Mouse (Mus musculus) limb, embryonic 15.5 days (tissue): ENCODE data around the gene Mad1l1. TPM values are rescaled to one million over a fixed set of nuclear protein-coding genes. Genes with fewer than 3 reads are reported as not detected.

ENCODE experiments used
- ATAC-seq: fragments of 200-750 bp; cut with Nextera tagmentation; 2 replicates; pipeline ENCODE4 v1.8.0; 2017; ENCODE audit warnings: low read depth, moderate TSS enrichment; ENCODE audit not compliant: insufficient number of reproducible peaks, low FRiP score, low TSS enrichment
- H3K27ac ChIP-seq: fragments of 300-500 bp; sonication (generic); 2 replicates; pipeline ENCODE4 v1.5.1; 2015; ENCODE audit warnings: moderate library complexity, mild to moderate bottlenecking, inconsistent platforms
- H3K27me3 ChIP-seq: fragments of 300-500 bp; sonication (generic); 2 replicates; pipeline ENCODE4 v1.6.1; 2015; ENCODE audit warnings: inconsistent platforms
- H3K36me3 ChIP-seq: fragments of 300-500 bp; sonication (generic); 2 replicates; pipeline ENCODE4 v1.6.1; 2015; ENCODE audit warnings: inconsistent platforms
- H3K4me1 ChIP-seq: fragments of 300-500 bp; sonication (generic); 2 replicates; pipeline ENCODE4 v1.6.1; 2015; ENCODE audit warnings: inconsistent platforms
- H3K4me2 ChIP-seq: fragments of 300-500 bp; sonication (generic); 2 replicates; pipeline ENCODE4 v1.6.1; 2015; ENCODE audit warnings: mild to moderate bottlenecking, inconsistent platforms
- H3K4me3 ChIP-seq: fragments of 300-500 bp; sonication (generic); 2 replicates; pipeline ENCODE4 v1.5.1; 2015; ENCODE audit warnings: mild to moderate bottlenecking, inconsistent platforms
- H3K9ac ChIP-seq: fragments of 300-500 bp; sonication (generic); 2 replicates; pipeline ENCODE4 v1.6.1; 2015; ENCODE audit warnings: inconsistent platforms
- H3K9me3 ChIP-seq: fragments of 300-500 bp; sonication (generic); 2 replicates; pipeline ENCODE4 v1.6.1; 2016; ENCODE audit warnings: inconsistent platforms
- WGBS: fragments of 180-500 bp; shearing (Covaris S2); methylation state at CpG from one replicate; pipeline ENCODE4 v1.1.7; 2015; 5-methylcytosine and 5-hydroxymethylcytosine counted together
- polyA plus RNA-seq: library from polyadenylated mRNA; unstranded; fragments of >200 nt; fragmentation: Nextera tagmentation; extraction: Ambion mirVana; gene quantifications from 2 replicates; pipeline ENCODE4 v1.2.1, GENCODE M21; 2015

The Mad1l1 gene
- polyA plus RNA-seq, 1 experiment from 2014 or later: 42.9 TPM

GRCm38 (mm10) chr5:139964391-139964790 lies 357.0 kb downstream of the Mad1l1 start:
- ATAC-seq: no peak
- no peak overlapping the region for H3K4me3 ChIP-seq
- 17% methylated on average over 5 of the region's 5 CpGs for WGBS
- H3K27ac ChIP-seq: no peak overlapping the region
- H3K4me1 ChIP-seq: peaks cover 18% of the 10 kb centered on the region
- no peaks in the 10 kb centered on the region for H3K36me3 ChIP-seq
- peaks cover 6% of the 10 kb centered on the region; the same call in 1 of the 2 replicates for H3K27me3 ChIP-seq
- no peaks in the 10 kb centered on the region for H3K9me3 ChIP-seq
- no peak overlapping the region for H3K9ac ChIP-seq
- H3K4me2 ChIP-seq: no peak overlapping the region

- Histone ChIP-seq H3K9ac (no peak overlapping the region), H3K27me3 (no peaks in the 10 kb centered on the region), H3K4me1 (peaks cover 27% of the 10 kb centered on the region), H3K4me3 (no peak overlapping the region), H3K4me2 (no peak overlapping the region), H3K36me3 (no peaks in the 10 kb centered on the region), H3K27ac (no peak overlapping the region), H3K9me3 (no peaks in the 10 kb centered on the region)
- WGBS: 89% methylated on average over 4 of the region's 4 CpGs
- ATAC-seq: no peak
These were observed 361.6 kb downstream of the Mad1l1 start for GRCm38 (mm10) chr5:139959741-139960140.

Other genes with a start within 250 kb of the Mad1l1 start
- gene Nudt1, start 104 bp upstream of the Mad1l1 start, polyA plus RNA-seq: 34.6 and 37.4 TPM in 2 replicates
- gene Mrm2, start 10.3 kb upstream of the Mad1l1 start, polyA plus RNA-seq: 19.6 and 20.2 TPM in 2 replicates
- gene Snx8, start 67.7 kb upstream of the Mad1l1 start, polyA plus RNA-seq: 23.8 and 24.8 TPM in 2 replicates
- 94.2 and 104 TPM in 2 replicates for gene Eif3b, start 97.8 kb upstream of the Mad1l1 start, polyA plus RNA-seq
- not detected in 2 replicates for gene Gm4869, start 124.1 kb upstream of the Mad1l1 start, polyA plus RNA-seq
- gene Chst12, start 184.0 kb upstream of the Mad1l1 start, polyA plus RNA-seq: 28.3 and 36.3 TPM in 2 replicates
- 0.31 TPM in 1 of 2 replicates, not detected in the other for gene Grifin, start 243.5 kb upstream of the Mad1l1 start, polyA plus RNA-seq